Mouse (Mus musculus): ENCODE measurements around the gene Notch2.

The Notch2 gene

GRCm38 (mm10) chr3:97993920-97994545 is 19.3 kb upstream of the Notch2 start:
- peak; percentile 89 for DNase-seq (ENCODE audit: extremely low read depth, low read depth)

GRCm38 (mm10) chr3:97994818-97995217 is 18.5 kb upstream of the Notch2 start:
- DNase-seq (ENCODE audit: extremely low read depth, low read depth), result no peak

DNA sequence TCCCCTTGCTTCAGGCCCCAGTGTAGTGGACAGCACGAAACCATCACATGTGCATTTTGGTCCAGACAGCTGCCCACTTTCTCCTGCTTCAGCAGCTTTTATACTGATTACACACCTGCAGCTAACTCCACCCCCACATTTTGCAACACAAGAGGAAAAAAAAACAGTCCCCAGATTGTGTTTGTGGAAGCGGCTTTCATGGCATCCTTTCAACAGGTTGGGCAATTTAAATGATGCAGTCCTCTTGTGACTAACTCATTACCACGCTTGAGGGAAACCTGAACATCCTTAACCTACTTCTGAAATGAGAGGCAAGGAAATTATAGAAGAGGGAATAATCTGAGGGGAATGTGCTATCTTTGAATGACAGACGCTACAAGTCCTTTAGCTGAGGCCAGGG is 15.0 kb upstream of the Notch2 start:
- DNase-seq (ENCODE audit: extremely low read depth, low read depth), result no peak

- no peak for DNase-seq (ENCODE audit: extremely low read depth, low read depth)
Observed at GRCm38 (mm10) chr3:98003558-98003957, 9.8 kb upstream of the Notch2 start.

DNA sequence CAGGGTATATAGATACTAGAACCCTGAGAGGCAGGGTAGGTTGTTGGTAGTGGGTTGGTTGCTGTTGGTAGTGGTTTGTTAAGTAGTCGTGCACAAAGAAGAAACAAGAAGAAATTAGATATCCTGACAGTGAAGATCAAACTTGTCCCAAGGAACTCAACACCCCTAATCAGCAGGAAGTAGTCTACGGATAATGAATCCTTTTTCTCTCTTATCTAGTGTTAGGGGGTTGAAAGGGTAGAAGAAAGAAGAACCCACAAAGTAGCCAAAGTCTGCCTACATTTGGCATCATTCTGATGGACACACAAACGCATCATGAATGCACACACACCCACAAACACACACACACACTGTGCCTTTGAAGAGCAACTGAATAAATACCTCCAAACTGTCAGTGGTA is 9.1 kb upstream of the Notch2 start:
- no peak for DNase-seq (ENCODE audit: extremely low read depth, low read depth)

DNA sequence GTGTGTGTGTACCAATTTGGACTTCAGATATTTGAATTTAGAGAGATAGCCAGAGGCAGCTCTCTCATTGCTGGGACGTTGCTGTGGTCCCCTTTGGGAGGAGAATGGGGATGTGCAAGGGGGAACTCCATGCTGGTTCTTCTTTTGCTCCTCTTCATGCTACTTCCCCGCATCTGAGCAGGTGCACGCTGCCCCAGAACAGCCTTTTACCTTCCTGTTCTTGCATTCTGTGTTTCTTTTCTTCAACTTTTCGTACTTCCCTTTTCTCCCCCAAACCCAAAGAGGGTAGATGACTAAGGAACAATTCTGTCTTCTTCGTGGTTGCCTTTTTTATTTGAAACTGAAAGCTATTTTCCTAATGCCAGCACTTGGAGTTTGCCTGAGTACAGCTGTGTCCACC is 8.0 kb upstream of the Notch2 start:
- DNase-seq (ENCODE audit: extremely low read depth, low read depth), result peak; percentile 81

DNA sequence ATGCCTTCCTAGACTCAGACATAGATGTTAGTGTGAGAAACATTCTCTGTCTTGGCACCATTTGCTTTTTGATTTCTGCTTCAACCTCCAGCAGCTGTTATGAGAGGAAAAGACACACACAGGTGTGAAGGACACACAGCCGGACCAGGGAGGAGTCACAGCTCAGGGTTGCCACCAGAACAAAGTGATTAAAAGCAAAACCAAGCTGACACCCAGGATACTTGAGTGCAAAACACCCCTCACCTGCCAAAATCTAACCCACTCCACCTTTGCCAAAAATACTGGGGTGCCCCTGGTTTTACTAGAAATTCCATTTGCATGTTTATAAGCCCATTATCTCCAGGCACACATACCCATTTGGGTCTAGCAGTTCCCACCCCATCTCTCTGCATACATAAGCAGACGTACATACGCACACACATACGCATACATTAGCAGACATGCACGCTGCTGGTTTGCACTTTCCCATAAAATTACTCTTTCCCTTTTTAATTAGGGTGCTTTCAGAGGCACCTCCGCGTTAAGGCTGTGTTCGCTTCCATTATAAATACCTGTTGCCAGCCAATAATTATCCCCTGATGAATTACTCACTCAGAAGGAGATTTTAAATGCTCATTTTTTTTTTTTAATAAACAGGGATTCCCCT is 7.2 kb upstream of the Notch2 start:
- DNase-seq (ENCODE audit: extremely low read depth, low read depth), result no peak

DNA sequence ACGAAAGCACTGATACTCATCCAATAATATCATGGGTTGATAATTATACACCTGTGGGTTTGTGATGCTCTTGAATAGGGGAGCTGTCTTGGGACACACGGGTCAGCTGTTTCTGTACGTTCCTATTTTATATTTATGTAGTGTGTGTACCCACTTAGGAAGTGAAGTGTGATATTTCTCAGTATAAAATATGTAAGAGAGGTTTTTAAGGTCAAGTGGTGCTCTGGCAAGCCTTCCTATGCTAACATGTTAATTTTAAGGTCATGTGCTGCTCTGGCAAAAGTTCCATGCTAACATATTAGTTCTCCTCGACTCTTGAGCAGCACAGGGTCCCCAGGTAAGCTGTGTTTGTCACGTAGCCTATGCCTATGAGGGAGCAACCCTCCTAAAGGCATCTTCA is 6.4 kb upstream of the Notch2 start:
- no peak for DNase-seq (ENCODE audit: extremely low read depth, low read depth)

DNA sequence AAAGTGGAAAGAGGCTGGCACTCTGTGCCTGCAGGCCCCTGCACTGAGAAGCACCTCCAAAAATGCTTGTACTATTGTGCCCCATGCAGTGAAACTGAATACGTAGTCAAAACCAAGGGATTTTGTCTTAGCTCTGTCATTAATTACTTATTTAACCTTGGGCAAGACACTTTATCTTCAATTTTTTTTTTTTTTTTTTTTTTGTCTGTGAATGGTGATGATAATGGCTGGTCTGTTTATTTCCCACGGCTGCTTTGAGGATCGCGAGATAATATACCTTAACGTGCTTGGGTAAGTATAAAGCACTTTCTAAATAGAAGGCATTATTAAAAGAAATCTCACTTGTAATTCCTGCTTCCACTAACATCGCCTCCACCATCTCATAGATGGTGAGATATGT is 5.2 kb upstream of the Notch2 start:
- no peak for DNase-seq (ENCODE audit: extremely low read depth, low read depth)

DNA sequence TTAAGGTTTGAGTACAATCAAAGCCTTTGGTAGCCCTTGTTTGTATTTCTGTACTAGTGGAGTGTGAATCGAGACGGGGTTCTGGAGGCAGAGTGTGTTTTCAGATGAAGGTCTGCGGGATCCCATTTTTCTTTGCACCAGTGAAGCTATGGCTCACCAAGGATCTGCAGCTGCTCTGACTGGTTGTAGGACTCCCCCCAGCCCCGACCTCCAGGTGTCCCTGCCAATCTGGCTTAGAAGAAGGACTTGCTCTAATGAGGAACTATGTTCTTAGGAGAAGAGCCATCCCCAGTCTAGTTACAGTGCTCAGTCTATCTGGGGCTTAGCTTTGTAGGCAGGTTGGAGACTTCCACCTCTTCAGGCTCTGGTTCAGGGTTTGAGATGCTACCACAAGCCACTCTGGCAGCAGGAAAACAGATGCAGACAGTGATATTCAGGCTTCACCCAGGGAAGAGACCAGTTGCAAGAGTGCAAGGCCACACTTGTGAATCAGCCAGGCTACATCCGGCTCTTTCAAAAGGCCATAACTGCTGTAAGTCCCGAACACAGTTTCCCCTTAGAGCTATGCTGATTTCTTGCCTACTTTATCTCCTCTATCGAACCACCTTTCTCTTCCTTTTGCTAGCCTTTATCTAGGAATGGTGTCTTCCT is 4.0 kb upstream of the Notch2 start:
- no peak for DNase-seq (ENCODE audit: extremely low read depth, low read depth)

DNA sequence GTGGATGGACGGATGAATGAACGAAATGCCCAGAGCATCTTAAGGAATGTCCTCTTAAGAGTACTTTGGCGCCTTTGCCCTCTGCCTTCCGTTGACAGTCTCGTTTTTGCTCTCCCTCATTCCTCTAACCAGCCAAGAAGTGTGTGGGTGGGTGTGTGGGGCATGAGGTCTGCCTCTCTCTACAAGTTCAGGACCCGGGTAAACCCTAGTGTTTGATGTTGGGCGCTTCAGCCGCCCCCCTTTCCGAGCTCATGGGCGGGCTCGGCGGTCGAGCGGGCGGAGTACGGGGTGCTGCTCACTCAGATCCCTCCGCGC is 284 bp upstream of the Notch2 start:
- DNase-seq (ENCODE audit: extremely low read depth, low read depth), result no peak

GRCm38 (mm10) chr3:98015205-98016171 is 2.2 kb downstream of the Notch2 start:
- DNase-seq (ENCODE audit: extremely low read depth, low read depth), result no peak

- no peak for DNase-seq (ENCODE audit: extremely low read depth, low read depth)
Observed at GRCm38 (mm10) chr3:98016901-98017591, 3.7 kb downstream of the Notch2 start.

- no peak for DNase-seq (ENCODE audit: extremely low read depth, low read depth)
Observed at GRCm38 (mm10) chr3:98018187-98018586, 4.9 kb downstream of the Notch2 start.

DNA sequence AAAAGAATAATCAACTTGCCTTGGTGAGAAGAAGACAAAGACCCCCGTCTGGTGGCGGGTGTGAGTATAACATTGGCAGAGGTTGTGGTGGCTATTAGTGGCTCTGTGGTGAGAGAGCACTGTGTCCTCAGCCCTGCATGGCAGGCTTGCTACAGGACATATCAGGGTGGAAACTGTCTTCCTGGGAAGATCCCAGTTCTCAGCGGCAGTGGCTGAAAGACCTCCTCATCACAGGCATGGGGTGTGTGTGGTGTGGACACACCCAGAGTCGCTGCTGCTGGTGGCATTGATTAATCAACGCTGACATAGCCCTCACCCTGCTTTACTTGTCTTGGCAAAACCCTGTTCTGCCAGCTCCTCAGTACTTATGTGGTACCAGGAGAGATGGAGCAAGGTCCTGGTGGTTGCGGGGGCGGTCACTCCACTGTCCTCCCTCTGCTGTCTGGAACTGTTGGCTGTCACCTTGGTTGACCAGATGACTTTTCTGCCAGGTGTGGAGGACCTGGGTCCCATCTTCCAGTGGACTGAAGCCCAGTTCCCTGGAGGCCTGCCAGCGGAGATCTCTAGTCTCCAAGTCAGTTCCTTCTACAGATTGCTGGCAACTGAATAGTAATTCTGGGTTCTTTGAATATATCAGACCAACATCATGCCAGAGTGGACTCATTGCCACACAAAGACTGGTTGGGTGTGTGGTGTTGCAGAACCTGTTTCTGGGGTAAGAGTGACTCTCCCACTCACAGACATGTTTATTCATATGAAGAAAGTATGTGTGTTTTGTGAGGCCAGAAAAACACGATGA is 7.3 kb downstream of the Notch2 start:
- DNase-seq (ENCODE audit: extremely low read depth, low read depth), result no peak

DNA sequence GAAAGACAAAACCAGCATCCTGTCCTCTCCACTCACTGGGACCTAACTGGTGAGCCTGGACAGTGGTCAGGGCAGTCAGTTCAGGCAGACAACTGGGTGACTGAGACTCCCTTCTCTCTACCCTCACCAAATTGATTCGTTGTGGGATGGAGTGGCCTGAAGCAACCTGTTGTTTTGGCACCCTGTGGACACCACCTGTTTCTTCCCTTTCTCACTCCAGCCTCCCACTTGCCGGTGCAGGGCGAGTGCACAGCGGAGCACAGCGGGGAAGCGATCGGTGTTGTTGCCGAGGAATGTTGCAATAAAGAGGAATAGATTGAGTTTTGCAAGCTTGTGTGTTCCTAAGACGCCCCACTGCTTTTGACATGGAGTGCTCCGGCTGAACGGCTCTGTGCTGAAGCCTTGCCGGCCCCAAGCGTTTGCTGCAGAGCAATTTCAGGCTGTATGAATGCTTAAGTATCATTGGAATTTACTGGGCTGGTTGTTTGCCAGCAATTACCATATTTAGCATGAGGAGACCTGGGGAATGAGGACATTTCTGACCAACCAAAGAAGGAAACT is 11.0 kb downstream of the Notch2 start:
- no peak for DNase-seq (ENCODE audit: extremely low read depth, low read depth)

- DNase-seq (ENCODE audit: extremely low read depth, low read depth), result no peak
Observed at GRCm38 (mm10) chr3:98025521-98025920, 12.2 kb downstream of the Notch2 start.

- no peak for DNase-seq (ENCODE audit: extremely low read depth, low read depth)
Observed at GRCm38 (mm10) chr3:98025921-98026880, 12.9 kb downstream of the Notch2 start.

DNA sequence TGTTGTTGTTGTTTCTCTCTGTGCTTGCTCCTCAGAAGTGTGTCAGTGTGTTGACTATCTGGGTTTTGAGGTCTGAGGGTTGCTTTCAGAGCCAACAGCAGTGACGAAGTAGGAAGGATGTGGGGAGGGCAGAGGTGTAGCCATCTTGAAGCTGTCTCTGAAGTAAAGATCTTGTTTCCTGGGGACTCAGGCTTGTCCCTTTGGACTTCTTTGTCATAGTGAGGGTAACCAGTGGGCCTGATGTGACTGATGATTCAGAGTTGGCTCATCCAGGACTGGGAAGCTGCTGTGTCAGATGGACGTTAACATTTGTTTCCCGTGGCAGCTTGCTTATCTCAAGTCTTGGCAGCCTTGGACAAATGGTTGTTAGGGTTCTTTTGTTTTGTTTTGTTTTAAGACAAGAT is 14.0 kb downstream of the Notch2 start:
- DNase-seq (ENCODE audit: extremely low read depth, low read depth), result no peak
